Mouse (Mus musculus) frontal cortex, adult 2 months (tissue): ENCODE measurements around the gene Gm10318. TPM values are rescaled to one million over a fixed set of nuclear protein-coding genes. Genes with fewer than 3 reads are reported as not detected.
A peak's percentile ranks its signal among the peaks of the same experiment; 100 is the strongest.

ENCODE experiments used
- DNase-seq, 2 experiments: peaks; one replicate each; pipeline ENCODE4 v3.0.0; 2022; ENCODE audit warnings: low spot score in 1 of 2; ENCODE audit errors: extremely low spot score in 1 of 2
- polyA plus RNA-seq: library from polyadenylated mRNA; depleted of rRNA; stranded (reverse); fragments of >200 nt; gene quantifications from 2 replicates; pipeline ENCODE4 v1.2.3, GENCODE M21; 2012; rRNA removed

Gene Gm10318
- polyA plus RNA-seq, 1 experiment = not detected

DNA sequence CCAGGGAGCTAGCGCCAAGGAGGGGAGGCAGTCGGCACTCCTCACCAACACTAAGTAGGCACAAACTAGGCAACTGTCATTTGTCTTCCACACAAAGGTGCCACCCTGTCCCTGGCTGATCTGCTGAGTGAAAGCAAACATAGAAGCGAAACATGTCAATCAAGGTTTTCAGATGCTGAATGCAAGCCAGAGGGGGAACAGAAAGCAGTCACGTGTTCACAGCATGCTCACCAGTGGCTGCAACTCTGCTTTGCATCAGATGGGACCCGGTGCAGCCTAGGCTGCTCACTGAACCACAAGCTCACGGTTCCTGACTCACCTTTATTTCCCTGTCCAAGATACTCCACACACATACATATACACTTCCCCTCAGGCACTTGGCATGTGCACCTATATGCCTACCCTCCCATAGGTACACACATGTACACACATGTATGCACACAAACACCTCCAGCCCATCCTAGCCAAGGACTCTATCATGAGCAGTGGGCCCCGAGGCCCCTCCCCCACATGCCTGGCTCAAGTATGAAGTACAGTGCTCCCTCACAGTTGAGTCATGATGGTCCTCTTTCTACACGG lies 38.4 kb downstream of the Gm10318 start:
- no peak for DNase-seq

DNA sequence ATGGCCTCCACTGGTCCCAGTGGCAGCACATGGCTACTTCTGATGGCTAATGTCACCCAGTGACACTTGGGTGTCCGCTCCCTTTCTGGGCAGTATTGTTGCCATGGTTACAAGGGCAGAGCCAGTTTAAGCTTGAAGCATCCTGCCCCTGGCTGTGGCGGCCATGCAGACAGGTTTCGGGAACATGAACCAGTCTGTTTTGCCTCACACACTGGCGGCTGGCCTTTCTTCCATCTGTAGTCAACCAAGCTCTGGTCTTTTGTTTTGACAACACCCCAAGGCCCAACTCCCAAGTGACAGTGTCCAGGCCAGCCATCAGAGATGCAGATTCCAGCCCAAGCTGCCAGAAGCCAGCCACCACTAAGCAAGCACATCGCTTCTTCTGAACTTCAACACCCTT lies 42.9 kb downstream of the Gm10318 start:
- DNase-seq = no peak

DNA sequence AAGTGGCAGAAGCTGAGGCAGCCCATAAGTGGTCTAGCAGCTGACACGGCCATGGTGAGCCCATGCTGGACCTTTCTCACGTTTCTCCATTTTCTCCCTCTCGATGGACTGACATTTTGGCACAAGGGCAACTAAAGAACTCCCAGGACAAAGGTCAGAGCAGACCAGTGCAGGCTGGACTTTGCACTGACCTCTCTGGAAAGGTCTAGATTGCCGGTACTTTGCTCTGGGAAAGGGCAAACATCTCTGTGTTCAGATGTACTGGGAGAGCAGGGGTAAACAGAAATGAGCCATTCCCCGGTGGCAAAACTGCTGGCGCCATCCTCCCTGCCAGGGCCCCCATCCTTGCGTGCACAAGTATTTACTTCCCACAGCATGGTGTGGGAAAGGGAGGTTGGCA lies 47.5 kb downstream of the Gm10318 start:
- no peak for DNase-seq

DNA sequence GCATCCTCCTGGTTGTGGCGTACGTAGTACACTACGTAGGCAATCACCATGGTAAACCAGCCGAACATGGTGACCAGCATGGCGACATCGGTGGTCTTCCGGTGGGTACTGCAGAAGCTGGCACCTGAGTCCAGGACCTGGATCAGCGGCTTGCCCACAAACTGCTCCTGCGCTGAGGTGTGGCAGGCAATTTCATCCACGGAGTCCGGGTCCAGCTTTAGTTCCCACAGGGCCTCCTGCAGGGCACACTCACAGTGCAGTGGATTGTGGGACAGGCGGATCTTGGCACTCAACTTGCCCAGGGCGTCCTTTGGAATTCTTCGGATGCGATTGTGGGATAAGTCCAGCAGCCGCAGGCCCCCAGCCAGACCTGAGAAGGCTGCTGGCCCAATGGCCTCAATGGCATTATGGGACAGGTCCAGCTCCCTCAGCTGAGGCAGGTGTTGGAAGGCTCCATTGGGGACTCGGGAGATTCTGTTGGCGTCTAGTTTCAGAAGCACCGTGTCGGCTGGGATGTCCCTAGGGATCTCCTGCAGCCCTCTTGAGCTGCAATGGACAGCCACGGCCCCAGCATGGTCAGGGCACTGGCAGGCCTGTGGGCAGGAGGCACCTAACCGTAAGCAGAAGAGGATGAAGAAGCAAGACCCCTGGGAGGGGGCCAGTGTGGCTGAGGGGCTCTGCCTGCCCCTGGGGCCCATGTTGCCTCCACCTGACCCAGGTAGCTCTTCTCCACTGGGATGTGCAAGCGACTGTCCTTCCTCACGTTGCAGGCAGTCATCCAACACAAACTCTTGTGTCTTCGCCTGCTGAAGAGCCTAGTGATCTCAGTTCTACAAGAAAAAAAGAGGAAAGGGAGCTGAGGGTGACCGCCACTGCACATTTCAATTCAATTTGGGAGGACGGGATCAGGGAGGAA lies 48.5 kb downstream of the Gm10318 start:
- DNase-seq = no peak

DNA sequence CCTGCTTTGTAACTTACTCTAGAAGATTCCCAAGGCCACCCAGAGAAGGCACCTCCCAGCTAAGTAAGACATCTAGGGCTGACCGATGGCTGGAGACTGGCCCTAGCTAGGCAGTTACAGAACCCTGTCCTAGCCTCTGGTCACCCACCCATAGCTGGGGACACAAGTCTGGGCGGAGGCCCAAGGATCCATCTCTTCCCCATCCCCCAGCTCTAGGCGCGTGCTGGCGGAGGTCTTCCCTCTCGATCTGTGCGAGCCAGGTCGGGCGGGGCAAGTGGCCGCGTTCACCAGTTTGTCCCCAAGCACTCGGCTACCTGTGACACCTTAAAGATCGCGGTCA lies 49.2 kb downstream of the Gm10318 start:
- DNase-seq = peak in 1 of 2 experiments; percentile 39

DNA sequence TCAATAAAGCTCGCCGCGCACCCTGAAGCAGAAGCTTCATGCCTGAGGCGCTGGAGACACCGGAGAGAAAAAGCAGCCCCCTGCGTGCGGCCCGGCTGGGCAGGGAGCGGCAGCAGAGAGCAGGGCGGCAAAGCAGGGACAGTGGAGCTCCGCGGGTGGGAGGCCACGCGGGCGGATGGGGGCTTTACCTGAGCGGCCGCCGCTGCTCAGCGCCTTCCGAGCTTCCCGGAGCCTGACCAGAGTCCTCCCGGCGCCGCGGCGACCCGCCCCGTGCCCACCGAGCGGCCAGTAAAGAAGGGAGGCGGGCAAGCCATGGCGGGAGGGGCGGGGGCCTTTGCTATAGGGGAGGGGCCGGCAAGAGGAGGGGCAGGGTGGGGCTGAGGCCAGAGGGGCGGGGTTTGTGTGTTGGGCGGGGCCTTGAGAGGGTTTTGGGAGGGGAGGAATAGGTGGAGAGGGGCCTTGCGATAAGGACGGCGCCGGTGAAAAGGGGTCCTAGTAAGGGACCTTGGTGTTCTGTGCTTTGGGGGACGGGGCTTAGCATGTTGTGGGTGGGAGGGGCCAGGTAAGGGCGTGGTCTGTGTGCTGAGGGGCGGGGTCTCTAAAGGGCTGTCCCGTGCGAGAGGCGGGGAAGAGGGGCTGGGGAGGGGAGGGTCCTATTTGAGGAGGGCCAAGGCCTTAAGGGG lies 49.7 kb downstream of the Gm10318 start, which contains the start of gene Lrrc3:
TSS of gene Lrrc3 (minus strand) at position 326 of the 683 bp plus-strand sequence.
- DNase-seq = peak; percentile 36 to 47

DNA sequence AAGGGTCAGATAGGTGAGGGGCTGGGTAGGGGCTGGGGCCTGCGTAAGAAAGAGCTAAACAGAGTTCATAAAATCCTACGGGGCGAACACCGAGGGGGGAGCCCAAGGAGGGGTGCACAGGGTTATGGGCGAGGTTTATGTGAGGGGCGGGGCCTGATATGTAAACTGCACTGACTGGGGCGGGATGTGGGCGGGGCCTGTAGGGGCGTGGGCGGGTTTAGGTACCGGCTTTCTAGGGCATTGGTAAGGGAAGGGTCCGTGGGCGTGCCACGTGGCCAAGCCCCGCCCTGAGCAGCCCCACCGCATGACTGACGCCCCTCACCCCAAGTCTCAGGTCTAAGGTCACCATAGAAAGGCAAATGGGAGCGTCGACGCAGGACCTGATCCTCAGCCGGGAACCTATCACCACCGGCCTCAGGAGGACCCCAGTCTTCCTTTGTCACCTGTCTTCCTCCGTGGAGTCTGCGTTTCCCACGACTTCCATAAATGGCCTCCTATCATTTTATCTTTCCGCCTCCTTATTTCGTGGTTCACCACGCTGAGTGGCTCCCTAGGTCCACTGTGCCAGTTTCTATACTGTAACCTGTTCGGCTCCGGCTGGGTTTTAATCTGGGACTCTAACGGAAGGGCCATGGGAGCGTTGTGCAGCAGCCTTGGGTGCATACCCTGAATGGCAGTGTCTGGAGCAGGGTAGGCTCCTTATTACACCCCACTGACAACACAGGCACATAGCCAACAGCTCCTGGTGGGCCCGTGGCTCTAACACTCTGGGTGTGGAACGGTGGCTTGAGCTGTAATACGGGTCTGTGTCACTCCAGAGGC lies 50.4 kb downstream of the Gm10318 start:
- peak; percentile 50 to 67 for DNase-seq

Other genes with a start within 250 kb of the Gm10318 start
- 358 and 364 TPM in 2 replicates for gene Sumo3, start 246.8 kb upstream of the Gm10318 start, polyA plus RNA-seq
- 15.9 and 23.0 TPM in 2 replicates for gene Gm49325, start 246.7 kb upstream of the Gm10318 start, polyA plus RNA-seq
- gene Ube2g2, start 230.6 kb upstream of the Gm10318 start, polyA plus RNA-seq = 47.9 and 51.8 TPM in 2 replicates
- 0.04 TPM in 1 of 2 replicates, not detected in the other for gene Tspear, start 166.3 kb upstream of the Gm10318 start, polyA plus RNA-seq
- not detected in 2 replicates for gene Gm19402, start 162.1 kb upstream of the Gm10318 start, polyA plus RNA-seq
- not detected in 2 replicates for gene Gm9508, start 155.6 kb upstream of the Gm10318 start, polyA plus RNA-seq
- not detected in 2 replicates for gene Gm10272, start 146.2 kb upstream of the Gm10318 start, polyA plus RNA-seq
- not detected in 2 replicates for gene Gm10024, start 141.4 kb upstream of the Gm10318 start, polyA plus RNA-seq
- not detected in 2 replicates for gene Gm10142, start 137.1 kb upstream of the Gm10318 start, polyA plus RNA-seq
- not detected in 2 replicates for gene Krtap12-1, start 132.3 kb upstream of the Gm10318 start, polyA plus RNA-seq
- not detected in 2 replicates for gene Gm10100, start 126.4 kb upstream of the Gm10318 start, polyA plus RNA-seq
- gene Gm18596, start 110.2 kb upstream of the Gm10318 start, polyA plus RNA-seq = not detected in 2 replicates
- gene Gm9736, start 101.5 kb upstream of the Gm10318 start, polyA plus RNA-seq = not detected in 2 replicates
- not detected in 2 replicates for gene Gm3233, start 93.2 kb upstream of the Gm10318 start, polyA plus RNA-seq
- gene Gm3238, start 81.5 kb upstream of the Gm10318 start, polyA plus RNA-seq = not detected in 2 replicates
- gene Gm7138, start 75.9 kb upstream of the Gm10318 start, polyA plus RNA-seq = not detected in 2 replicates
- gene Gm3250, start 70.3 kb upstream of the Gm10318 start, polyA plus RNA-seq = not detected in 2 replicates
- not detected in 2 replicates for gene Gm7137, start 64.7 kb upstream of the Gm10318 start, polyA plus RNA-seq
- not detected in 2 replicates for gene Gm9639, start 57.8 kb upstream of the Gm10318 start, polyA plus RNA-seq
- gene Gm19668, start 53.7 kb upstream of the Gm10318 start, polyA plus RNA-seq = not detected in 2 replicates
- not detected in 2 replicates for gene Gm9507, start 41.0 kb upstream of the Gm10318 start, polyA plus RNA-seq
- not detected in 2 replicates for gene Gm2696, start 38.2 kb upstream of the Gm10318 start, polyA plus RNA-seq
- gene Krtap10-4, start 25.8 kb upstream of the Gm10318 start, polyA plus RNA-seq = not detected in 2 replicates
- not detected in 2 replicates for gene Krtap10-10, start 16.9 kb upstream of the Gm10318 start, polyA plus RNA-seq
- not detected in 2 replicates for gene Gm36176, start 6.1 kb upstream of the Gm10318 start, polyA plus RNA-seq
- not detected in 2 replicates for gene Gm3285, start 9.1 kb downstream of the Gm10318 start, polyA plus RNA-seq
- 5.6 and 6.3 TPM in 2 replicates for gene Lrrc3, start 49.7 kb downstream of the Gm10318 start, polyA plus RNA-seq
- 22.5 and 28.3 TPM in 2 replicates for gene Trpm2, start 117.7 kb downstream of the Gm10318 start, polyA plus RNA-seq
- 66.6 and 82.8 TPM in 2 replicates for gene 1810043G02Rik, start 125.7 kb downstream of the Gm10318 start, polyA plus RNA-seq
- gene Pfkl, start 157.2 kb downstream of the Gm10318 start, polyA plus RNA-seq = 164 and 180 TPM in 2 replicates
- gene Dnmt3l, start 189.1 kb downstream of the Gm10318 start, polyA plus RNA-seq = 0.34 and 0.52 TPM in 2 replicates
- gene Aire, start 190.8 kb downstream of the Gm10318 start, polyA plus RNA-seq = 0.13 and 0.30 TPM in 2 replicates
- gene Icosl, start 216.4 kb downstream of the Gm10318 start, polyA plus RNA-seq = 2.6 and 2.9 TPM in 2 replicates